Mouse (Mus musculus): ENCODE results near the gene Ctnnbip1. TPM values are rescaled to one million over a fixed set of nuclear protein-coding genes. Genes with fewer than 3 reads are reported as not detected.

The Ctnnbip1 gene
- polyA plus RNA-seq (2015; fragmentation: Nextera tagmentation; extraction: Ambion mirVana): 92.7 and 103 TPM in 2 replicates

DNA sequence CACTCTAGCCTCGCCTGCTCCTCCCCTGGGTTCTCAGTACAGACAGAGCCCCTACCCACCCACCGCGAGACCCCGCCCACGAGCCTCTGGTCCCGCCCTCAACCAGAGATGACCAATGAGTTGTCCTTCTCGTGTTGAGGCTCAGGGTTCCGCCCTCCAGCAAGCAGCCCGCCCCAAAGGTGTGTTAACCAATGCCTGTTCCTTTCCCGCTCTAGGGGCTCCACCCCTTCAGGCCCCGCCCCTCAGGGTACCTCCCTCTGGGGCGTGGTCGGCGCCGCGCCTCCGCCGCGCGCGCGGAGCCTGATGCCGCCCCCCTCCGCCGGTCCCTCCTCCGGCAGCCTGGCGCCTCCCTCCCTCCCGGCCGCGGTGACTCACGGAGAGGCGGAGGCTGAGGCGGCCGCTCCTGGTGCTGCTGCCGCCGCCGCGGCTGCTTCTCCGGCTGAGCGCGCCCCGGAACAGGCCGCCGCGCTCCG, at the start of gene Ctnnbip1:
TSS of gene Ctnnbip1 (plus strand) at position 369 of the 473 bp plus-strand sequence.
- Histone ChIP-seq H3K9me3 (replicated peaks) (no peaks in the 10 kb centered on the region), H3K27me3 (replicated peaks) (no peaks in the 10 kb centered on the region), H3K9ac (replicated peaks) (peak within 1 kb of the TSS; percentile 86), H3K36me3 (no peaks in the 10 kb centered on the region), H3K27ac (replicated peaks) (peak within 1 kb of the TSS; percentile 66), H3K4me1 (peaks cover 35% of the 10 kb centered on the region), H3K4me3 (replicated peaks) (peak within 1 kb of the TSS; percentile 89), H3K4me2 (peak within 1 kb of the TSS; percentile 87)
- under 1% methylated on average over 26 of the region's 46 CpGs for WGBS
- ATAC-seq (ENCODE audit: low FRiP score): peak; percentile 99

DNA sequence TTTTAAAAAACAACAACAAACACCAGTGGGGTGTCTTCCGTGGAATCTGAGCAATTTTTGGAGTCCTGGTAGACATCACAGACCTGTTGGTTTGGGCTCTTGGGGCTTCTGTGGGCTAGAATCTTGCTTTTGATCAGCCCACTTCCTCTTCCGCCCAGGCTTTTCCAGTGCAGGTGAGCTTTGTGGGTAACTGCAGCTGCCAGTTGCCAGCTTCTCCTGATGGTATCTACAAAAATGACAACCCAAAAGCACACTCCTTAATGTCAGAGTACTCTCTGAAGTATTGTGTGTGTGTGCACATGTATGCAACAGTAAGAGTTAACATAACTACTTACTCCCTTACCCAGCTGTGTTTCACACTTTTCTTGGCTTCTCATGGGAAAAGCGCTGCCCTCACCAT, 48.5 kb upstream of the Ctnnbip1 start:
- H3K36me3 ChIP-seq: peaks cover 23% of the 10 kb centered on the region
- no peak overlapping the region for H3K4me3 ChIP-seq (replicated peaks)
- no peaks in the 10 kb centered on the region for H3K9me3 ChIP-seq (replicated peaks)
- 97% methylated on average over 3 of the region's 3 CpGs for WGBS
- no peak for ATAC-seq (ENCODE audit: low FRiP score)
- H3K27ac ChIP-seq (replicated peaks): no peak overlapping the region
- no peak overlapping the region for H3K9ac ChIP-seq (replicated peaks)
- H3K27me3 ChIP-seq (replicated peaks): no peaks in the 10 kb centered on the region
- no peak overlapping the region for H3K4me2 ChIP-seq
- no peaks in the 10 kb centered on the region for H3K4me1 ChIP-seq

DNA sequence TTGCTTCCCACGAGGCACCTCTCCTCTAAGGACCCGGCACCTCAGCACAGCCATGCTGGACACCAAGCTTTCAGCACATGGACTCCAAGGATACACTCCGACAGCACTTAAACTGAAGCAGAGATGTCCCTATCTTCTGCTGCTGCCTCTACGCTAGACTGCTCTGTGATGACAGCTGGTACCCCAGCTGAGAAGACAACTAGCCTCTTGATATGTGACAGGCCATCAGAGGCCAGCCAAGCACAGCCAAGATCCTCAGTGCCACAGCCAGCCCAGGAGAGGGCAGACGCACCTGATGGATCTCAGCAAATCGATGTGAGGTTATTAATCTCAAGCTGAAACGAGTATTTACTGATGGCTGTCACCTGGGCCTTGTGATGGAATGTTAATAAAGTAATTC, 42.9 kb upstream of the Ctnnbip1 start:
- no peaks in the 10 kb centered on the region for H3K27me3 ChIP-seq (replicated peaks)
- H3K9me3 ChIP-seq (replicated peaks): no peaks in the 10 kb centered on the region
- H3K4me2 ChIP-seq: no peak overlapping the region
- WGBS: 81% methylated on average over 7 of the region's 7 CpGs
- peaks cover 14% of the 10 kb centered on the region for H3K36me3 ChIP-seq
- ATAC-seq (ENCODE audit: low FRiP score): no peak
- no peak overlapping the region for H3K4me3 ChIP-seq (replicated peaks)
- no peak overlapping the region for H3K27ac ChIP-seq (replicated peaks)
- H3K4me1 ChIP-seq: no peaks in the 10 kb centered on the region
- no peak overlapping the region for H3K9ac ChIP-seq (replicated peaks)

DNA sequence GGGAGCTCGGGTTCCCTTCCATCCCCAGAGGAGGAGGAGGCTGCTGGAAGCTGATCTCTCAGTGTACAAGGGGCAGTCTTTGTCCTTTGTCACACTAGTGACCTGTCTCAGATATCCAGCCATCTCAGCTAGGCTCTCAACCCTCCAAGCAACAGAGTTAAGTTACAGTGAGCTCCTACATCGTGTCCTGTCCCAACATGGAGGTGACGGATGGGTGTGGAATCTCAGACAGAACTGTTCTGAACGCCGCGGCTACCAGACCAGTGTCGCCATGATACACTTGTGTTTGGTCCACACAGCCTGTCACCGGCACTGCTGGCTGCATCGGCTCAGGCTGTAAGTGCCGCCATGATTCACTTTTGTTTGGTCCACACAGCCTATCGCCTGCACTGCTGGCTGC, 41.0 kb upstream of the Ctnnbip1 start, which contains the start of gene Tmem274:
TSS of gene Tmem274 (plus strand) at position 301 of the 400 bp plus-strand sequence.
- H3K36me3 ChIP-seq: peaks cover 13% of the 10 kb centered on the region
- no peak within 1 kb of the TSS for H3K9ac ChIP-seq (replicated peaks)
- no peaks in the 10 kb centered on the region for H3K4me1 ChIP-seq
- H3K4me2 ChIP-seq: no peak within 1 kb of the TSS
- no peaks in the 10 kb centered on the region for H3K27me3 ChIP-seq (replicated peaks)
- no peak for ATAC-seq (ENCODE audit: low FRiP score)
- H3K4me3 ChIP-seq (replicated peaks): no peak within 1 kb of the TSS
- no peak within 1 kb of the TSS for H3K27ac ChIP-seq (replicated peaks)
- no peaks in the 10 kb centered on the region for H3K9me3 ChIP-seq (replicated peaks)
- WGBS: 91% methylated on average over 11 of the region's 11 CpGs

DNA sequence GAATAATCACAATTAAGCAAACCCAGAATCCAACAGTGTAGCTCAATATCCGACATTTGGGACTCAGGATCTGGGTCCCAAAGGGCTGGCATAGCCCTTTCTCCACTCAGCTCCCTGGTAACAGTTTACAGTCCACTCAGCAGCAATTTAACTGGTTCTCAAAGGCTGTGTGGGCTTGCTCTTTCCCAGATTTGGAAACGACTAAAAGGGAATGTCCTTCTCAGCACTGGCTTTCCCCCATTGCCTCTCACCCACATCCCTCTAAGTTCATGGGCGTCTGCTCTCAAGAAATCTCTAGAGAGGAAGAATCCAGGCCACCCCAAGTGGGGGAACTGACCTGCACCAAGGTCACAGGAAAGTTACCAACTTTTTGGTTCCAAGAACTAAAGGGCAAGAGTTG, 33.5 kb upstream of the Ctnnbip1 start:
- WGBS: 63% methylated on average over 3 of the region's 3 CpGs
- H3K4me1 ChIP-seq: peaks cover 27% of the 10 kb centered on the region
- peak overlapping the region; percentile 73 for H3K9ac ChIP-seq (replicated peaks)
- H3K4me2 ChIP-seq: peak overlapping the region; percentile 86
- H3K36me3 ChIP-seq: peaks cover 26% of the 10 kb centered on the region
- peak overlapping the region; percentile 83 for H3K4me3 ChIP-seq (replicated peaks)
- H3K9me3 ChIP-seq (replicated peaks): no peaks in the 10 kb centered on the region
- no peaks in the 10 kb centered on the region for H3K27me3 ChIP-seq (replicated peaks)
- ATAC-seq (ENCODE audit: low FRiP score): no peak
- H3K27ac ChIP-seq (replicated peaks): peak overlapping the region; percentile 82

DNA sequence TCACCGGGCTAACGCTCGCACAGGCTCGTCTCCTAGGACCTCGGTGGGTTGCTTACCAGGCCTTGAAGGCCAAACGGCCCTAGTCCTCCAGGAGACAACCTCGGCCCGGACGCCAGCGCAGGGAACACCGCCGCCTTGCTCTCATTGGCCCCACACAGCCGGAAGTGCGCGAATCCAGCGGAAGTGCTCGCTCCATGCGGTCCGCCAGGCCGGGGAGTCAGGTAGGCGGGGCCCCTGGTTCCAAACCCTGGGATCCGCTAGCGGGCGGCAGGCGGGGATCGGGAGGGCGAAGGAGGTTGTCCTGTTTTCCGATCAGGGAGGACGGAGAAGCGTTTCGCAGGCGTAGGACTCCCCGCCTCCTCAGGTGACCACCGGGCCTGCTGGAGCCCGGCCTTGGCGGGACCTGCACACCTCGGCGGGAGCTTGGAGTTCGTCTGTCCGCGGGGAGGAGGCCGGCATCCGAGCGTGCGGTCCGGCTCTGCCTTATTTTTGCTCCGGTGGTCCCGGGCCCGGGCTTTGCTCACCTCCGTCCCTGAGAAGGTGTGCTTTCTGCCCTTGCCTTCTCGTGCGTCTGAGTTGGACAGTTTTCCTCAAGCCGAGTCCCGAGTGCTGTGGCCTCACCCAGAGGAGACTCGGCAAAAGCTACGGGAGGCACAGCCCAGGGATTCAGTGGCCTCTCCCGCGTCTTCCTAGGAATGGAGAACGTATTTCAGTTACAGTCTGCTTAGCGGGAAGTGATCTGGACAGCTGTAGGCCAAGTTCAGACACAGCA, 32.8 kb upstream of the Ctnnbip1 start, which contains the start of the genes Nmnat1 and Lzic:
TSS of gene Nmnat1 (minus strand) at position 150 of the 772 bp plus-strand sequence.
TSS of gene Lzic (plus strand) at position 177 of the 772 bp plus-strand sequence.
- ATAC-seq (ENCODE audit: low FRiP score): peak; percentile 99
- Histone ChIP-seq H3K4me1 (peaks cover 27% of the 10 kb centered on the region), H3K9me3 (replicated peaks) (no peaks in the 10 kb centered on the region), H3K9ac (replicated peaks) (peak within 1 kb of the TSS; percentile 73), H3K27me3 (replicated peaks) (no peaks in the 10 kb centered on the region), H3K36me3 (peaks cover 32% of the 10 kb centered on the region), H3K27ac (replicated peaks) (peak within 1 kb of the TSS; percentile 82), H3K4me2 (peak within 1 kb of the TSS; percentile 86), H3K4me3 (replicated peaks) (peak within 1 kb of the TSS; percentile 83)
- WGBS: under 1% methylated on average over 59 of the region's 60 CpGs

DNA sequence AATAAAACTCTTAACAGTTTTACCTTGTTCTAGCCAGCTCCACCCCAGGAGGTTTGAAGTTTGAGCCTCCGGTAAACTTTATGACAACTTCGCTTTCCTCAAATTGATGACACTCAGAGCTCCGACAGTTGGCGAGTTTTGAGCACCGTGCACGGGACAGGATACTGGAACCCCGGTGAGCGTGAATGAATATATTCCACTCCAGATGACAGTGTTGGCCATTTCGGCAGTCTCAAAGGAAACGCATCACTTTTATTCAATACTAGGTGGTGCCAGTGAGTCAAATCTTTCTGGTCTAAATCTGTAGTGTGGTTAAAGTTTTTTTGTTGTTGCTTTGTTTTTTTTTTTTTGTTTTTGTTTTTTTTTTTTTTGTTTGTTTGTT, 32.2 kb upstream of the Ctnnbip1 start:
- peak overlapping the region; percentile 82 for H3K27ac ChIP-seq (replicated peaks)
- peak; percentile 19; the same call in 1 of the 2 replicates for ATAC-seq (ENCODE audit: low FRiP score)
- WGBS: under 1% methylated on average over 10 of the region's 10 CpGs

DNA sequence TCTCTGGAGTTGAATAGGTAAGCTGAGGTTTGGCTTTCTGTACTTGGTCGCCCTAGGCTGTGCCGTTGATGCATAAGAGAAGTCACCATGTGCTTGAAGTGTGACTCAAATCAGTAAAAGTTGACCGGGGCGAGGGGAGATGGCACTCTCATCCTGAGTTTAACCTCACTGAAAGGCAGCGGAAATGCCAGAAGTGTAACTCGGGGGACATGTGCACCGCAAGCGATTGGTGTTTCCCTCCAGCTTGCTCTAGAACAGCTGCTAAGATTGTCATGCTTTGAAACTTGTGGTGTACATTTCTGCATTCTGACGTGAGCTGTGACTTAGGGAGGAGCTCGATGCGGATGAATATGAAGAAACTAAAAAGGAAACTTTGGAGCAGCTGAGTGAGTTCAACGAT, 30.3 kb upstream of the Ctnnbip1 start:
- H3K27ac ChIP-seq (replicated peaks): no peak overlapping the region
- H3K4me1 ChIP-seq: peaks cover 27% of the 10 kb centered on the region
- peaks cover 48% of the 10 kb centered on the region for H3K36me3 ChIP-seq
- no peak overlapping the region for H3K4me2 ChIP-seq
- no peaks in the 10 kb centered on the region for H3K27me3 ChIP-seq (replicated peaks)
- H3K4me3 ChIP-seq (replicated peaks): no peak overlapping the region
- no peak for ATAC-seq (ENCODE audit: low FRiP score)
- 94% methylated on average over 12 of the region's 12 CpGs for WGBS
- no peak overlapping the region for H3K9ac ChIP-seq (replicated peaks)
- no peaks in the 10 kb centered on the region for H3K9me3 ChIP-seq (replicated peaks)

More for the DNA sequence above, 32.2 kb upstream of the Ctnnbip1 start:
- Histone ChIP-seq H3K4me1 (peaks cover 27% of the 10 kb centered on the region), H3K4me2 (peak overlapping the region; percentile 86), H3K36me3 (peaks cover 34% of the 10 kb centered on the region), H3K27me3 (replicated peaks) (no peaks in the 10 kb centered on the region), H3K9me3 (replicated peaks) (no peaks in the 10 kb centered on the region), H3K9ac (replicated peaks) (peak overlapping the region; percentile 73), H3K4me3 (replicated peaks) (peak overlapping the region; percentile 83)

DNA sequence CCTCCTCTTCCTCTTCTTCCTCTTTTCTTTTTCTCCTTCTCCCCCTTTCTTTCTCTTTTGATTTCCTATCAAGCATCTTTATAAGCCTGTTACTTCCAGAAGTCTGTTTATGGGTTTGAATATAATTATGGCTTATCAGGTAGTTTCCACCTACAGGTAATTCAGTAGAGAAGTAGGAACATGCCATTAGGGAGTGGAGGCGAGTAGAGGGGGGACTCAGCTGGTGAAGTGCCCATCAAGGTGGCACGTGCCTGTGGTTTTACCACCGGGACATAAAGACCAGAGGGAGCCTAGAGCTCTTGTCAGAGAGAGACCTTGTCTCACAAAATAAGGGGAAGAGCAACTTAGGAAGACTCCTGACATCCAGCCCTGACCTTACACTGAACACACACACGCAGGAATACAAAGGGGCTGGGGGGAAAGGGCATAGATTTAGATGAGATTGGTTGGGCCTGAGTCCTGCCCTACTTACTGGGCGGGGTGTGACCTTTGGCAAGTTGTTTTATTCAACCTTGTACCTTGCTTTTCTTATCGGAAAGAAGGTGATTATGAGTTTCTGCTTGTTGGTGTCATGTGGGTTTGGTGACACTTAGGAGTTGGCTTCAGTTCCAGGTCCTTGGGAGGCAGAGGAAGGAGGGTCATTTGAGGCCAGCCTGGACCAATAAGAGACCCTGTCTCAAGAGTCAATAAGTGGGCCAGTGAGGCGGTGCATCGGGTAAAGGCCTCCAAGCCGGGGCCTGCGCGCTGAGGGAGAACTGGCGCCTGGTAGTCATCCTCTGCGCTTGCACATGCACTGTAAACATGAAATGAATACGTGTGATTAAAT, 28.4 kb upstream of the Ctnnbip1 start:
- Histone ChIP-seq H3K4me3 (replicated peaks) (no peak overlapping the region), H3K9me3 (replicated peaks) (no peaks in the 10 kb centered on the region), H3K27ac (replicated peaks) (no peak overlapping the region), H3K36me3 (peaks cover 65% of the 10 kb centered on the region), H3K27me3 (replicated peaks) (no peaks in the 10 kb centered on the region), H3K9ac (replicated peaks) (no peak overlapping the region), H3K4me1 (peaks cover 20% of the 10 kb centered on the region), H3K4me2 (no peak overlapping the region)
- 96% methylated on average over 14 of the region's 14 CpGs for WGBS
- ATAC-seq (ENCODE audit: low FRiP score): no peak

DNA sequence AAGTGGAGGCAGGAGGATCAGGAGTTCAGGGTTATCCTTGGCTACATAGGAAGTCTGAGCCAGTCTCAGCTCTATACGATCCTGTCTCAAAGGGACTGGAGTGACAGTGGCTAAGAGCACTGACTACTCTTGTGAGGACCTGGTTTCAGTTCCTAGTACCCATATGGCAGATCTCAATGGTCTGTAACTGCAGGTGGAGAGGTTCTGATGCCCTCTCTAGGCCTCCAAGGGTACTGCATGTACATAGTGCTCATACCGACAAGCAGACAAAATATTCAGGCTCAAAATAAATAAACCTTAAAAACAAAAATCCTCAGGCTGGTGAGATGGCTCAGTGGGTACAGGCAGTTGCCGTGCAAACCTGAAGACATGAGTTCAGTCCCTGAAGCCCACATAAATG, 26.9 kb upstream of the Ctnnbip1 start:
- over 99% methylated on average over 3 of the region's 3 CpGs for WGBS
- no peaks in the 10 kb centered on the region for H3K9me3 ChIP-seq (replicated peaks)
- no peak for ATAC-seq (ENCODE audit: low FRiP score)
- H3K4me1 ChIP-seq: peaks cover 12% of the 10 kb centered on the region
- H3K4me3 ChIP-seq (replicated peaks): no peak overlapping the region
- no peaks in the 10 kb centered on the region for H3K27me3 ChIP-seq (replicated peaks)
- H3K27ac ChIP-seq (replicated peaks): no peak overlapping the region
- H3K36me3 ChIP-seq: peaks cover 76% of the 10 kb centered on the region
- H3K4me2 ChIP-seq: no peak overlapping the region
- H3K9ac ChIP-seq (replicated peaks): no peak overlapping the region

DNA sequence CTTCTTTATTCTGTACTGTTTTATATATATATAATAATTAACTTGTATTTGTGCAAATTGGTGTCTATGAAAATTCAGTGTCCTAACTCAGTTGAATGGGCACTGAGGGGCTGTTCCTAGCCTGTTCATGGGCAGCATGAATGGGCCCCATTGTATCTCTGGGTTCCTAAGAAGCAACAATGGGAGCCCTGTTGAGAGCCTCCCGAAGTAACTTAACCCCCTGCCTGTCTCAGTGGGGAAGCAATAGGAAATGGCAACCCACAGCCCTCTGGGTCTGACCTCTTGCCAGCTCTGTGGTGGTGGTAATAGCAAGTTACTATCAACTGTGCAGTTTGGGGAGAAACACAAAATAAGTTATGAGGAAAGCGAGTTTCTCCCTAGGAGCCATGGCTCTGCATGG, 21.4 kb upstream of the Ctnnbip1 start:
- ATAC-seq (ENCODE audit: low FRiP score): peak; percentile 35; the same call in 1 of the 2 replicates
- H3K36me3 ChIP-seq: peaks cover 72% of the 10 kb centered on the region

More for the DNA sequence above, 21.4 kb upstream of the Ctnnbip1 start:
- no peak overlapping the region for H3K4me3 ChIP-seq (replicated peaks)
- peak overlapping the region; percentile 67; the same call in 1 of the 2 replicates for H3K27ac ChIP-seq (replicated peaks)
- no peaks in the 10 kb centered on the region for H3K27me3 ChIP-seq (replicated peaks)
- H3K9ac ChIP-seq (replicated peaks): no peak overlapping the region
- WGBS: 10% methylated on average over 2 of the region's 2 CpGs
- no peaks in the 10 kb centered on the region for H3K9me3 ChIP-seq (replicated peaks)
- H3K4me1 ChIP-seq: no peaks in the 10 kb centered on the region
- H3K4me2 ChIP-seq: no peak overlapping the region

Measured in neural tube, embryonic 15.5 days (tissue).